Mouse (Mus musculus) olfactory bulb, adult 2 months (tissue): ENCODE data around the gene Cpox. TPM values are rescaled to one million over a fixed set of nuclear protein-coding genes. Genes with fewer than 3 reads are reported as not detected.

Source experiments
- H3K27ac ChIP-seq: fragments of 200-500 bp; 2 replicates; pipeline ENCODE4 v1.5.1; 2012; ENCODE audit warnings: low read depth, low read length; ENCODE audit not compliant: insufficient read depth
- H3K4me1 ChIP-seq: fragments of 200-500 bp; 2 replicates; pipeline ENCODE4 v1.6.1; 2012; ENCODE audit warnings: low read length; ENCODE audit not compliant: control insufficient read depth, insufficient read depth
- H3K4me3 ChIP-seq: fragments of 200-500 bp; 2 replicates; pipeline ENCODE4 v1.5.1; 2012; ENCODE audit warnings: mild to moderate bottlenecking, low read depth, low read length, moderate library complexity; ENCODE audit not compliant: insufficient read depth
- CTCF ChIP-seq: fragments of 200-500 bp; IDR thresholded peaks from 2 replicates; pipeline ENCODE4 v1.5.1; 2012; ENCODE audit warnings: low read depth, mild to moderate bottlenecking, low read length, moderate library complexity; ENCODE audit not compliant: insufficient read depth
- POLR2A ChIP-seq: fragments of 200-500 bp; IDR thresholded peaks from 2 replicates; pipeline ENCODE4 v1.6.1; 2012; ENCODE audit warnings: mild to moderate bottlenecking, low read depth, low read length, moderate library complexity; ENCODE audit not compliant: insufficient read depth
- WGBS: fragments of 180-500 bp; shearing (Covaris S2); methylation state at CpG from one replicate; pipeline ENCODE4 v1.1.7; 2018; 5-methylcytosine and 5-hydroxymethylcytosine counted together
- polyA plus RNA-seq: library from polyadenylated mRNA; stranded (reverse); fragments of >200 nt; gene quantifications from 2 replicates; pipeline ENCODE4 v1.2.4, GENCODE M21; 2012; ENCODE audit warnings: low replicate concordance; ENCODE audit not compliant: missing spikeins, insufficient read depth, insufficient read length

The Cpox gene
- polyA plus RNA-seq, 1 experiment, result not detected

GRCm38 (mm10) chr16:58703382-58704124 is 33.5 kb downstream of the Cpox start:
- TF ChIP-seq POLR2A (no peak), CTCF (no peak)
- Histone ChIP-seq H3K4me3 (no peak overlapping the region), H3K27ac (no peak overlapping the region), H3K4me1 (no peaks in the 10 kb centered on the region)
- WGBS, result 46% methylated on average over 10 of the region's 10 CpGs

- Histone ChIP-seq H3K4me3 (no peak overlapping the region), H3K27ac (no peak overlapping the region), H3K4me1 (no peaks in the 10 kb centered on the region)
- no peak for TF ChIP-seq POLR2A
- TF ChIP-seq CTCF, result no peak
These were observed 34.9 kb downstream of the Cpox start for GRCm38 (mm10) chr16:58704999-58705398.

DNA sequence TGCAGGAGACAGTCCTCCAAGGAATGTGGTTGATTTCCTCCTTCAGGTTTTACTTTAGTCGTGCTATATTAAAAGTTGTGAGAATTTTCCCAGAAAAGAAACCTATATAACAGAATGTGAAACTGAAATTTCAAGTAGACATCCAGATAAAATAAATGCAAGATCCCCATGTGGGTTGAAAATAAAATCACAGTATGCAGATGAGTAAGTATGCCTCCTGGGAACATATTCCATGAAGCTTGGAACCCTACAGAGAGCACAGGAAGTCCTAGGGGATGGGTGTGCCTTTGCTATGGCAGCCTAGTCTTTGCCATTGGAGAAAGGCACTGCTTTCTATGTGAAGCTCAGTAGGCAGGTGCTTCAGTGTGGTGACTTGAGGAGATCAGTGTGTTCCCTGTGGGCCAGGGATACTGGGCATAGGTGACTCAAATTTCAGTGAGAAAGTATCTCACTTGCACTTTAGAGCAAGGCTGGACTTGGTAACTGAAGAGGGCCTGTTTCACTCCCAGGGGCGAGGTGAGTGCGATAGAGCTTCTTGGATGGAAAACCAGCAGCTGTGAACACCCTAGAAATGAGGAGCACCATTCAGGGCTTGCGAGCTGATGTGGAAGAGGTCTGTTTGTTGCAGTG is 37.3 kb downstream of the Cpox start:
- 90% methylated on average over 4 of the region's 4 CpGs for WGBS
- no peak for TF ChIP-seq CTCF
- no peak for TF ChIP-seq POLR2A
- Histone ChIP-seq H3K4me3 (no peak overlapping the region), H3K4me1 (no peaks in the 10 kb centered on the region), H3K27ac (no peak overlapping the region)

GRCm38 (mm10) chr16:58708601-58709475 is 38.7 kb downstream of the Cpox start:
- Histone ChIP-seq H3K27ac (no peak overlapping the region), H3K4me3 (no peak overlapping the region), H3K4me1 (no peaks in the 10 kb centered on the region)
- TF ChIP-seq POLR2A (no peak), CTCF (no peak)
- WGBS, result 81% methylated on average over 3 of the region's 3 CpGs

DNA sequence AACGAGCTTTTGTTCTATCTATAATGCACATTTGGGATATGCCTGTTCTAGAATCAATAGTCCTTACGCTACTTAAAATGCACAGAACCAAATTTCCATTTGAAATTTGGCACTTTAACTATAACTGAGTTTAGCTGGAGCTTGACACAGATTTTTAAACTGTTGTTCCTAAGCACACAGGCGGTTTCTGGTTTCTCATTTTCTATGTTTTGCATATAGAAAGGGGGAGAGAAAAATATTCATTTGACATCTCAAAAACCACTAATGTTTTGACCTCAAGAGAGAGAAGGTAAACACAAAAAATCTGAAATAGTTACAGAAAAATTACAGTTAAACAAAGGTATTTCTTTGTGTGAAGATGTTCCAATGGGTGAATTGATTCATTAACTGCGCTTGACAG is 39.4 kb downstream of the Cpox start:
- TF ChIP-seq CTCF, result no peak
- TF ChIP-seq POLR2A, result no peak
- 91% methylated on average over 4 of the region's 4 CpGs for WGBS
- Histone ChIP-seq H3K27ac (no peak overlapping the region), H3K4me3 (no peak overlapping the region), H3K4me1 (no peaks in the 10 kb centered on the region)

- H3K4me3 ChIP-seq, result no peak overlapping the region
- TF ChIP-seq CTCF (no peak), POLR2A (no peak)
- WGBS, result 82% methylated on average over 8 of the region's 8 CpGs
- no peaks in the 10 kb centered on the region for H3K4me1 ChIP-seq
- no peak overlapping the region for H3K27ac ChIP-seq
These were observed 42.1 kb downstream of the Cpox start for GRCm38 (mm10) chr16:58712221-58712620.

GRCm38 (mm10) chr16:58713128-58713527 is 43.0 kb downstream of the Cpox start:
- TF ChIP-seq POLR2A (no peak), CTCF (no peak)
- Histone ChIP-seq H3K4me1 (no peaks in the 10 kb centered on the region), H3K27ac (no peak overlapping the region), H3K4me3 (no peak overlapping the region)
- WGBS, result 98% methylated on average over 1 of the region's 1 CpGs

DNA sequence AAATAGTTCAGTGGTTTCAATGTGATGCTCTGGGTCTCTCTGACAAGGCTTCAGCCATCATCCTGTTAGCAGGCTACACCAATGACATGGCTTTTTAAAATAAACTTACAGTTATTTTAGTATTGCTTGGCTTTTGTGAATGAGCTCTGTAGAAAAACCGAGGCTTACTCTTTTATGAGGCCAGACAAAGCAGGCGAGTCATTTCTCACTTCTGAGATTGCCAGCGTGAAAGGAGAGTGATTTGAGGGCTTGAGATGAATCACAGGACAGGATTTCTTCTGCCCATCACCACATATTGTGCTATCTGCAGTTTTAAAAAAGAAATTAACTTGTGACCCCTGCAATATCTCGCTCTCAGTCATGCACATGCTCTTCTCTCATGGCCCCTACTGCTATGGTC is 44.9 kb downstream of the Cpox start:
- 72% methylated on average over 4 of the region's 4 CpGs for WGBS
- Histone ChIP-seq H3K4me1 (no peaks in the 10 kb centered on the region), H3K4me3 (no peak overlapping the region), H3K27ac (no peak overlapping the region)
- no peak for TF ChIP-seq POLR2A
- no peak for TF ChIP-seq CTCF

DNA sequence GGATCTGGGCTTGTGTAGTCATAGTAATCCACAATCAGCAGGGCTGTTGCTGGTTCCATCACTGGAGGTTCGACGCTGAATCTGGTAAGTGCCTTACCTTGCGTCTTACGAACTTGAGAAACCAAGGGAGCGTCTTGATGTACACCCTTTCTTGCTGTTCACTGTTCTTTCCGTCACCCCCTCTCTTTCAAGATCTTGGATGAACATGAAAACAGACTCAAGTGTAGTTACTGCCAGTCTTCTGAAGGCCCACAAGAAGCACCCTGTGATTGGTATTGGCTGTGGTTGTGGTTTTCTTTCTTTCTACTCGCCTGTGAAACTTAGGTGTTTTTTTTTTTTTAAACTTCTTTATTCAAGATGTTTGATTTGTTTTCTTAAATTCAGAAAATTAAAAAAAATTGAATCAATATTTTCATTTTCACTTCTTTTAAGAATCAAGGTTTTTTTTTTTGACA is 48.6 kb downstream of the Cpox start, which contains the start of gene Gpr15:
Gpr15 (minus strand) TSS at position 405 of the 455 bp plus-strand sequence.
- no peak for TF ChIP-seq CTCF
- WGBS, result 95% methylated on average over 7 of the region's 7 CpGs

More for the DNA sequence above, 48.6 kb downstream of the Cpox start, which contains the start of gene Gpr15:
- Histone ChIP-seq H3K4me1 (no peaks in the 10 kb centered on the region), H3K27ac (no peak within 1 kb of the TSS), H3K4me3 (no peak within 1 kb of the TSS)
